Mouse (Mus musculus) embryonic fibroblast, embryonic 13.5 days (primary cell): ENCODE data around the gene Fxyd2.

Source experiments
- CTCF ChIP-seq: IDR thresholded peaks from 2 replicates; pipeline ENCODE4 v1.5.1; 2011; ENCODE audit warnings: mild to moderate bottlenecking, control low read depth, low read length, moderate library complexity, borderline replicate concordance; ENCODE audit not compliant: insufficient read depth
- POLR2A ChIP-seq: IDR thresholded peaks from 2 replicates; pipeline ENCODE4 v1.6.1; 2011; ENCODE audit warnings: low read depth, mild to moderate bottlenecking, control low read depth, low read length, moderate library complexity

GRCm38 (mm10) chr9:45418252-45418651 lies 18.8 kb downstream of the Fxyd2 start:
- TF ChIP-seq CTCF (no peak), POLR2A (no peak)
